Mouse (Mus musculus): ENCODE measurements at regions not wholly inside any gene's neighbourhood (a gene's known extent, or its start where the extent isn't known, plus 50 kb on each side); places are given as distances from the start of the nearest gene placed in this dataset.

GRCm38 (mm10) chr3:149786096-149786495 lies 795.7 kb upstream of the Adgrl2 start:
- no peak for TF ChIP-seq POU5F1 (IDR thresholded peaks at IDR 0.05; ENCODE audit: borderline replicate concordance, low read length)
- TF ChIP-seq NANOG (IDR thresholded peaks at IDR 0.05; ENCODE audit: borderline replicate concordance, low read length): no peak
- no peak for TF ChIP-seq CTCF (conservative IDR thresholded peaks at IDR 0.05; ENCODE audit: low read length)
- Histone ChIP-seq H3K27me3 (ENCODE audit: insufficient read depth, low read length) (no peaks in the 10 kb centered on the region), H3K4me3 (replicated peaks; ENCODE audit: low read length) (no peak overlapping the region), H3K4me1 (replicated peaks; ENCODE audit: low read depth, low read length) (no peaks in the 10 kb centered on the region), H3K9me3 (ENCODE audit: low read length) (no peaks in the 10 kb centered on the region), H3K36me3 (ENCODE audit: insufficient read depth, low read length) (no peaks in the 10 kb centered on the region)

GRCm38 (mm10) chr3:149783903-149784608 lies 793.7 kb upstream of the Adgrl2 start:
- Histone ChIP-seq H3K4me1 (replicated peaks; ENCODE audit: low read depth, low read length) (no peaks in the 10 kb centered on the region), H3K9me3 (ENCODE audit: low read length) (no peaks in the 10 kb centered on the region), H3K36me3 (ENCODE audit: insufficient read depth, low read length) (no peaks in the 10 kb centered on the region), H3K4me3 (replicated peaks; ENCODE audit: low read length) (no peak overlapping the region), H3K27me3 (ENCODE audit: insufficient read depth, low read length) (no peaks in the 10 kb centered on the region)
- TF ChIP-seq NANOG (IDR thresholded peaks at IDR 0.05; ENCODE audit: borderline replicate concordance, low read length) (no peak), CTCF (conservative IDR thresholded peaks at IDR 0.05; ENCODE audit: low read length) (no peak), POU5F1 (IDR thresholded peaks at IDR 0.05; ENCODE audit: borderline replicate concordance, low read length) (no peak)

- no peaks in the 10 kb centered on the region for H3K9me3 ChIP-seq (ENCODE audit: low read length)
- H3K27me3 ChIP-seq (ENCODE audit: insufficient read depth, low read length): no peaks in the 10 kb centered on the region
- no peaks in the 10 kb centered on the region for H3K36me3 ChIP-seq (ENCODE audit: insufficient read depth, low read length)
- H3K4me1 ChIP-seq (replicated peaks; ENCODE audit: low read depth, low read length): no peaks in the 10 kb centered on the region
- H3K4me3 ChIP-seq (replicated peaks; ENCODE audit: low read length): no peak overlapping the region
- TF ChIP-seq POU5F1 (IDR thresholded peaks at IDR 0.05; ENCODE audit: borderline replicate concordance, low read length) (no peak), NANOG (IDR thresholded peaks at IDR 0.05; ENCODE audit: borderline replicate concordance, low read length) (no peak), CTCF (conservative IDR thresholded peaks at IDR 0.05; ENCODE audit: low read length) (no peak)
These were observed 777.6 kb upstream of the Adgrl2 start for GRCm38 (mm10) chr3:149767847-149768421.

GRCm38 (mm10) chr3:149761245-149761644 lies 770.9 kb upstream of the Adgrl2 start:
- Histone ChIP-seq H3K9me3 (ENCODE audit: low read length) (no peaks in the 10 kb centered on the region), H3K36me3 (ENCODE audit: insufficient read depth, low read length) (no peaks in the 10 kb centered on the region), H3K4me1 (replicated peaks; ENCODE audit: low read depth, low read length) (no peaks in the 10 kb centered on the region), H3K4me3 (replicated peaks; ENCODE audit: low read length) (no peak overlapping the region), H3K27me3 (ENCODE audit: insufficient read depth, low read length) (no peaks in the 10 kb centered on the region)
- TF ChIP-seq POU5F1 (IDR thresholded peaks at IDR 0.05; ENCODE audit: borderline replicate concordance, low read length) (no peak), NANOG (IDR thresholded peaks at IDR 0.05; ENCODE audit: borderline replicate concordance, low read length) (no peak), CTCF (conservative IDR thresholded peaks at IDR 0.05; ENCODE audit: low read length) (no peak)

GRCm38 (mm10) chr3:149757910-149758592 lies 767.7 kb upstream of the Adgrl2 start:
- TF ChIP-seq CTCF (conservative IDR thresholded peaks at IDR 0.05; ENCODE audit: low read length) (no peak), NANOG (IDR thresholded peaks at IDR 0.05; ENCODE audit: borderline replicate concordance, low read length) (no peak), POU5F1 (IDR thresholded peaks at IDR 0.05; ENCODE audit: borderline replicate concordance, low read length) (no peak)

GRCm38 (mm10) chr3:149736069-149736468 lies 745.7 kb upstream of the Adgrl2 start:
- Histone ChIP-seq H3K27me3 (ENCODE audit: insufficient read depth, low read length) (no peaks in the 10 kb centered on the region), H3K4me1 (replicated peaks; ENCODE audit: low read depth, low read length) (no peaks in the 10 kb centered on the region), H3K36me3 (ENCODE audit: insufficient read depth, low read length) (no peaks in the 10 kb centered on the region), H3K4me3 (replicated peaks; ENCODE audit: low read length) (no peak overlapping the region), H3K9me3 (ENCODE audit: low read length) (no peaks in the 10 kb centered on the region; the same call in 1 of the 2 replicates)
- TF ChIP-seq NANOG (IDR thresholded peaks at IDR 0.05; ENCODE audit: borderline replicate concordance, low read length) (no peak), POU5F1 (IDR thresholded peaks at IDR 0.05; ENCODE audit: borderline replicate concordance, low read length) (no peak), CTCF (conservative IDR thresholded peaks at IDR 0.05; ENCODE audit: low read length) (no peak)

More at GRCm38 (mm10) chr3:149757910-149758592, 767.7 kb upstream of the Adgrl2 start:
- Histone ChIP-seq H3K36me3 (ENCODE audit: insufficient read depth, low read length) (no peaks in the 10 kb centered on the region), H3K9me3 (ENCODE audit: low read length) (no peaks in the 10 kb centered on the region), H3K27me3 (ENCODE audit: insufficient read depth, low read length) (no peaks in the 10 kb centered on the region), H3K4me3 (replicated peaks; ENCODE audit: low read length) (no peak overlapping the region), H3K4me1 (replicated peaks; ENCODE audit: low read depth, low read length) (no peaks in the 10 kb centered on the region)

GRCm38 (mm10) chr3:149726212-149726611 lies 735.9 kb upstream of the Adgrl2 start:
- Histone ChIP-seq H3K9me3 (ENCODE audit: low read length) (no peaks in the 10 kb centered on the region), H3K4me1 (replicated peaks; ENCODE audit: low read depth, low read length) (no peaks in the 10 kb centered on the region), H3K4me3 (replicated peaks; ENCODE audit: low read length) (no peak overlapping the region), H3K27me3 (ENCODE audit: insufficient read depth, low read length) (no peaks in the 10 kb centered on the region), H3K36me3 (ENCODE audit: insufficient read depth, low read length) (no peaks in the 10 kb centered on the region)
- TF ChIP-seq CTCF (conservative IDR thresholded peaks at IDR 0.05; ENCODE audit: low read length): no peak
- no peak for TF ChIP-seq NANOG (IDR thresholded peaks at IDR 0.05; ENCODE audit: borderline replicate concordance, low read length)
- no peak for TF ChIP-seq POU5F1 (IDR thresholded peaks at IDR 0.05; ENCODE audit: borderline replicate concordance, low read length)

- TF ChIP-seq CTCF (conservative IDR thresholded peaks at IDR 0.05; ENCODE audit: low read length) (no peak), NANOG (IDR thresholded peaks at IDR 0.05; ENCODE audit: borderline replicate concordance, low read length) (no peak), POU5F1 (IDR thresholded peaks at IDR 0.05; ENCODE audit: borderline replicate concordance, low read length) (no peak)
- no peaks in the 10 kb centered on the region for H3K9me3 ChIP-seq (ENCODE audit: low read length)
- no peaks in the 10 kb centered on the region for H3K36me3 ChIP-seq (ENCODE audit: insufficient read depth, low read length)
- no peaks in the 10 kb centered on the region for H3K27me3 ChIP-seq (ENCODE audit: insufficient read depth, low read length)
- H3K4me3 ChIP-seq (replicated peaks; ENCODE audit: low read length): no peak overlapping the region
- H3K4me1 ChIP-seq (replicated peaks; ENCODE audit: low read depth, low read length): no peaks in the 10 kb centered on the region
These were observed 734.5 kb upstream of the Adgrl2 start for GRCm38 (mm10) chr3:149724879-149725278.
